Mouse (Mus musculus) embryonic facial prominence, embryonic 14.5 days (tissue): ENCODE data around the gene Gm10300. TPM values are rescaled to one million over a fixed set of nuclear protein-coding genes. Genes with fewer than 3 reads are reported as not detected.

ENCODE experiments used
- ATAC-seq: fragments of 200-750 bp; cut with Nextera tagmentation; 2 replicates; pipeline ENCODE4 v1.8.0; 2017; ENCODE audit warnings: low read depth, moderate number of reproducible peaks, moderate TSS enrichment
- DNase-seq: peaks from one replicate; pipeline ENCODE4 v3.0.0-alpha.2; 2015; ENCODE audit warnings: low spot score
- H3K27ac ChIP-seq: fragments of 300-500 bp; sonication (generic); replicated peaks from 2 replicates; pipeline ENCODE4 v1.5.1; 2014; ENCODE audit warnings: low read depth, mild to moderate bottlenecking, low read length, moderate library complexity
- H3K27me3 ChIP-seq: fragments of 300-500 bp; sonication (generic); replicated peaks from 2 replicates; pipeline ENCODE4 v1.6.1; 2014; ENCODE audit warnings: low read length; ENCODE audit not compliant: control insufficient read depth, insufficient read depth
- H3K36me3 ChIP-seq: fragments of 300-500 bp; sonication (generic); 2 replicates; pipeline ENCODE4 v1.6.1; 2014; ENCODE audit warnings: low read length, mixed read lengths; ENCODE audit not compliant: control insufficient read depth, insufficient read depth
- H3K4me1 ChIP-seq: fragments of 300-500 bp; sonication (generic); 2 replicates; pipeline ENCODE4 v1.6.1; 2014; ENCODE audit warnings: antibody characterized with exemption, low read length; ENCODE audit not compliant: control insufficient read depth, insufficient read depth
- H3K4me2 ChIP-seq: fragments of 300-500 bp; sonication (generic); 2 replicates; pipeline ENCODE4 v1.6.1; 2014; ENCODE audit warnings: low read depth, mild to moderate bottlenecking, low read length, moderate library complexity, mixed read lengths
- H3K4me3 ChIP-seq: fragments of 300-500 bp; sonication (generic); 2 replicates; pipeline ENCODE4 v1.5.1; 2014; ENCODE audit warnings: low read depth, mild to moderate bottlenecking, low read length
- H3K9ac ChIP-seq: fragments of 300-500 bp; sonication (generic); 2 replicates; pipeline ENCODE4 v1.6.1; 2014; ENCODE audit warnings: low read depth, mild to moderate bottlenecking, low read length, moderate library complexity, mixed read lengths
- H3K9me3 ChIP-seq: fragments of 300-500 bp; sonication (generic); 2 replicates; pipeline ENCODE4 v1.6.1; 2016; ENCODE audit warnings: low read length; ENCODE audit not compliant: control insufficient read depth
- WGBS: fragments of 180-500 bp; shearing (Covaris S2); extraction: QIAGEN DNeasy Blood & Tissue Kit; methylation state at CpG from one replicate; pipeline ENCODE4 v1.1.7; 2014; 5-methylcytosine and 5-hydroxymethylcytosine counted together
- polyA plus RNA-seq: library from polyadenylated mRNA; unstranded; fragments of >200 nt; fragmentation: Nextera tagmentation; extraction: Ambion mirVana; gene quantifications from 2 replicates; pipeline ENCODE4 v1.2.1, GENCODE M21; 2014

The Gm10300 gene
- polyA plus RNA-seq, 1 experiment from 2014 or later = 0.07 TPM

DNA sequence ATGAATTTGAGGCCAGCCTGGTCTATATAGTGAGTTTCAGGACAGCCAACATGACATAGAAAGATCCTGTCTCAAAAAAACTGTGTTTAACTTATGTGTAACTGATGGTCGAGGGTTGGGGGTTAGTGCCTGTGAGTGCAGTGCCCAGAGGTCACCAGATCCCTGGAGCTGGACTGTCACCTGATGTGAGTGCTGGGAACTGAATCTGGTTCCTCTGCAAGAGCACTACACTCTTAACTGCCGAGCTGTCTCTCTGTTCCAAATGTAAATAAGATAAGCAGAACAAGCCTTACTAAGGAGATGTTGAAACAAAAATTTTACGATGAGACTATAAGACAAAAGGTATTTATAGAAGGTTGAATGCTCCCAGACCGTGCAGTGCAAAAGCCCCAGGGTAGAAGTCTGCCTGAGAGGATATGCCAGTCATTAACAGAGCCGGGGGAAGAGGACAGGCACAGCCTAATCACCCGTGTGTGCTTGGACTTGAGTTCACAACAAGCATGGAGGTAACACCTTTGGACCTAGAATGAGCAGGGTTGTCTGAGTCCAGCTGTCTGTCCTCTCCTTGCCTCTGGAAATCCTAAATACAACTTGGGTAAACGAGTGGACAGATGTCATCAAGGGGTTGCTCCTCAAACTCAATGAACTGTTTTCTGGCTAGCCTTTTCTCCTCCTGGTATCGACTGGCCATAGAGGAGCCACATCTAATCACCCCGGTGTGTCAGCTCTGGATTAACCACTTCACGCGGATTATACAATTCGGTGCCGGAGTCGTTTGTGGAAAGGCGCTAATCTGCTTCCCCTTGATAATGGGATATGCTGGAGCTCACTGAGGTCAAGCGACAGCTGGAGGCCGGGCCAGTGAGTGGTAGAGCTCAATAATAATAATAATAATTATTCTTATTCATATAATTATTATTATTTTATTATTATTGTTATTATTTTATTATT, 11.3 kb upstream of the Gm10300 start:
- Histone ChIP-seq H3K27ac (0 out of 2 replicates have a peak overlapping the region, but pooled peaks have one; percentile 2), H3K4me1 (peaks cover 13% of the 10 kb centered on the region), H3K4me3 (no peak overlapping the region), H3K36me3 (no peaks in the 10 kb centered on the region), H3K4me2 (no peak overlapping the region), H3K9me3 (no peaks in the 10 kb centered on the region), H3K27me3 (no peaks in the 10 kb centered on the region), H3K9ac (no peak overlapping the region)
- DNase-seq (no peak), ATAC-seq (no peak)
- 69% methylated on average over 17 of the region's 17 CpGs for WGBS

DNA sequence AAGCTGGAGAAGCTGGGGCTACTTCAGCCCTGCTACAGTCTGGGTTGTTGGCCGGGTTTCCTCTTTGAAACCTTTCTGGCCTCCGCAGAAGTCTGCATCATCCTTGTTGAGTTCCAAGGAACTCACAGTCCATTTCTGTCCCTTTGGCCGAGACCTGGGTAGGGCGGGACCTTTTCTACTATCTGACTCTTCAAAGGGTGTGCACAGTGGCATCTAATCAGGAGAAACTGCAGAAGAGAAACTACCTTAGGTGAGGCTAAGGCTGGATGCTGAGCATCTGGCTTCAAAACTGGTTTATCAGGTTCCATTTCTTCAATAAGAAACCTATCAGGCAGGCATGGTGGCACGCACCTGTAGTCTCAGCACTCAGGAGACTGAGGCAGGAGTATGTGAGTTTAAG, 9.9 kb upstream of the Gm10300 start:
- no peak overlapping the region for H3K4me3 ChIP-seq
- DNase-seq = peak; percentile 51
- 82% methylated on average over 5 of the region's 5 CpGs for WGBS

GRCm38 (mm10) chr4:132065578-132065977, 8.9 kb upstream of the Gm10300 start:
- Histone ChIP-seq H3K4me1 (peaks cover 13% of the 10 kb centered on the region), H3K36me3 (no peaks in the 10 kb centered on the region), H3K4me2 (no peak overlapping the region), H3K27me3 (no peaks in the 10 kb centered on the region), H3K4me3 (no peak overlapping the region), H3K9ac (no peak overlapping the region), H3K27ac (no peak overlapping the region), H3K9me3 (no peaks in the 10 kb centered on the region)
- DNase-seq (no peak), ATAC-seq (no peak)
- 67% methylated on average over 3 of the region's 3 CpGs for WGBS

More for the DNA sequence above, 9.9 kb upstream of the Gm10300 start:
- H3K4me2 ChIP-seq = no peak overlapping the region
- no peaks in the 10 kb centered on the region for H3K9me3 ChIP-seq
- H3K4me1 ChIP-seq = peaks cover 13% of the 10 kb centered on the region
- no peak overlapping the region for H3K9ac ChIP-seq
- no peak overlapping the region for H3K27ac ChIP-seq
- no peak for ATAC-seq
- H3K27me3 ChIP-seq = no peaks in the 10 kb centered on the region
- H3K36me3 ChIP-seq = no peaks in the 10 kb centered on the region

GRCm38 (mm10) chr4:132066101-132066773, 8.3 kb upstream of the Gm10300 start:
- H3K27ac ChIP-seq = no peak overlapping the region
- peak; percentile 68 for DNase-seq
- no peak overlapping the region for H3K4me3 ChIP-seq
- H3K4me1 ChIP-seq = peaks cover 13% of the 10 kb centered on the region
- peak; percentile 45; the same call in 1 of the 2 replicates for ATAC-seq
- H3K9ac ChIP-seq = peak overlapping the region; percentile 15; the same call in 1 of the 2 replicates
- no peaks in the 10 kb centered on the region for H3K36me3 ChIP-seq
- H3K4me2 ChIP-seq = no peak overlapping the region
- 45% methylated on average over 10 of the region's 10 CpGs for WGBS
- H3K27me3 ChIP-seq = no peaks in the 10 kb centered on the region
- no peaks in the 10 kb centered on the region for H3K9me3 ChIP-seq

GRCm38 (mm10) chr4:132067112-132067937, 7.2 kb upstream of the Gm10300 start:
- no peak for ATAC-seq
- Histone ChIP-seq H3K9me3 (no peaks in the 10 kb centered on the region), H3K27me3 (no peaks in the 10 kb centered on the region), H3K9ac (no peak overlapping the region), H3K4me1 (peaks cover 13% of the 10 kb centered on the region), H3K27ac (no peak overlapping the region), H3K36me3 (no peaks in the 10 kb centered on the region), H3K4me2 (no peak overlapping the region), H3K4me3 (no peak overlapping the region)
- no peak for DNase-seq
- WGBS = 81% methylated on average over 14 of the region's 14 CpGs

DNA sequence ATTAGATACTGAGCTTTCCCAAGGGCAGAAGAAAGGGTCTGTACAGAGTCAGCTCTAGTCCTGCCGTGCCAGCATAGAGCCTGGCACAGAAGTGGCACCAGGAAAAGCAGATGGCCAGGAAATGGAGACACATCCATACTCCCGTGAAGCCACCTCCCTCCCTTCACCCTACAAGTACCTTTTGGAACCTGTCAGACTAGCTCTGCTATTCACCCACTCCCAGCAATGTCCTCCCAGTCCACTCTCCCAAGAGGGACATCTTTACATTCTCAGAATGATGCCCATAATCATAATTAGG, 6.6 kb upstream of the Gm10300 start:
- no peaks in the 10 kb centered on the region for H3K36me3 ChIP-seq
- H3K27me3 ChIP-seq = no peaks in the 10 kb centered on the region
- no peak overlapping the region for H3K4me3 ChIP-seq
- no peaks in the 10 kb centered on the region for H3K9me3 ChIP-seq
- H3K4me2 ChIP-seq = no peak overlapping the region
- H3K27ac ChIP-seq = no peak overlapping the region
- WGBS = 78% methylated on average over 2 of the region's 2 CpGs
- H3K4me1 ChIP-seq = peaks cover 13% of the 10 kb centered on the region
- DNase-seq = no peak
- no peak overlapping the region for H3K9ac ChIP-seq
- no peak; the same call in 1 of the 2 replicates for ATAC-seq

DNA sequence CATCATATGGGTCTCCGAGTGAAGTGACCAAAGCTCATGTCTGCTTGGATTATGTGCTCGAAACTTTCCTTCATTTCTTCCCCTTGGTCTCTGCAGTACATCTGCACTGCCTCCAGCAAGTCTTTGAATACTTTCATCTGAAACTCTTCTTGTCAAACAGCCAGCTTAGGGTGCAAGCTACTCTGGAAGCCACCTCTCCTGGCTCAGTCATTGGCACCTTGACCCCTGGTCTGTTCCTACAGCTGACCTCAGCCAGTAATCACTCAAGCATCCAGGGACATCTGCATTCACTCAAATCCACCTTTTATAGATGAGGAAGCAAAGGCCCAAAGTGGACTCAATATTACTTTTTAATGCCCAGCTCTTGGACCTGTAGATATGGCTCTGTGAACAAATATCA, 2.8 kb upstream of the Gm10300 start:
- Histone ChIP-seq H3K9ac (no peak overlapping the region), H3K4me3 (no peak overlapping the region), H3K27me3 (no peaks in the 10 kb centered on the region), H3K27ac (no peak overlapping the region), H3K4me2 (no peak overlapping the region), H3K4me1 (peaks cover 5% of the 10 kb centered on the region), H3K9me3 (no peaks in the 10 kb centered on the region), H3K36me3 (no peaks in the 10 kb centered on the region)
- 81% methylated on average over 2 of the region's 2 CpGs for WGBS
- ATAC-seq (no peak), DNase-seq (no peak)

DNA sequence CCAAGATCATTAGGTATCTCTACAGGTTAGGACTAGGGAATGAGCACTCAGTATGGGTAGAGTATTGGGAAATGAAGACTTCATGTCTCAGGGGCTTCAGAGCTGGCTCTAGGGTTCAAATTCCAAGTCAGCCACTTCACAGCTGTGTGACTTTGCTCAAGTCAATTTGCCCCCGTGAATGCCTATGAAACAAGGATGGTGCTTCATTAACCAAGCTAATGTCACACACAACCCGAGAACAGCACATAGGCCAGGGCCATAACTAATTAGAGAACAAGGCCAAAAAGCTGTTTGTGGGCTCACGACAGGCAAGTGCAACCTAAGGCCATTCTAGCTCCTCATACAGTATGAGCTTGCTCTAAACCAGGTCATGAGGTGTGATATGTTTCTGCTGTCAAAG, 2.3 kb upstream of the Gm10300 start:
- Histone ChIP-seq H3K27ac (no peak overlapping the region), H3K4me2 (no peak overlapping the region), H3K9ac (no peak overlapping the region), H3K4me3 (no peak overlapping the region), H3K36me3 (no peaks in the 10 kb centered on the region), H3K9me3 (no peaks in the 10 kb centered on the region), H3K4me1 (peaks cover 3% of the 10 kb centered on the region), H3K27me3 (no peaks in the 10 kb centered on the region)
- 66% methylated on average over 3 of the region's 3 CpGs for WGBS
- no peak for ATAC-seq
- no peak for DNase-seq
